Mouse (Mus musculus) neural tube, embryonic 14.5 days (tissue): ENCODE results near the gene Crybg1. TPM values are rescaled to one million over a fixed set of nuclear protein-coding genes. Genes with fewer than 3 reads are reported as not detected.

Experiments
- ATAC-seq: fragments of 200-750 bp; cut with Nextera tagmentation; 2 replicates; pipeline ENCODE4 v1.8.0; 2017; ENCODE audit warnings: low read depth, mild to moderate bottlenecking, moderate TSS enrichment, moderate library complexity
- H3K27ac ChIP-seq: fragments of 300-500 bp; sonication (generic); 2 replicates; pipeline ENCODE4 v1.5.1; 2014; ENCODE audit warnings: low read depth, mild to moderate bottlenecking, control low read depth, low read length, moderate library complexity, mixed read lengths
- H3K27me3 ChIP-seq: fragments of 300-500 bp; sonication (generic); 2 replicates; pipeline ENCODE4 v1.6.1; 2014; ENCODE audit warnings: low read length; ENCODE audit not compliant: control insufficient read depth, insufficient read depth
- H3K36me3 ChIP-seq: fragments of 300-500 bp; sonication (generic); 2 replicates; pipeline ENCODE4 v1.6.1; 2014; ENCODE audit warnings: low read length, mixed read lengths; ENCODE audit not compliant: control insufficient read depth, insufficient read depth
- H3K4me1 ChIP-seq: fragments of 300-500 bp; sonication (generic); 2 replicates; pipeline ENCODE4 v1.6.1; 2014; ENCODE audit warnings: low read length; ENCODE audit not compliant: control insufficient read depth, insufficient read depth
- H3K4me2 ChIP-seq: fragments of 300-500 bp; sonication (generic); 2 replicates; pipeline ENCODE4 v1.6.1; 2014; ENCODE audit warnings: mild to moderate bottlenecking, low read depth, low read length, control low read depth
- H3K4me3 ChIP-seq: fragments of 300-500 bp; sonication (generic); 2 replicates; pipeline ENCODE4 v1.5.1; 2014; ENCODE audit warnings: low read depth, low read length, control low read depth, mixed read lengths
- H3K9ac ChIP-seq: fragments of 300-500 bp; sonication (generic); replicated peaks from 2 replicates; pipeline ENCODE4 v1.6.1; 2014; ENCODE audit warnings: low read depth, mild to moderate bottlenecking, control low read depth, low read length, mixed read lengths
- H3K9me3 ChIP-seq: fragments of 300-500 bp; sonication (generic); 2 replicates; pipeline ENCODE4 v1.6.1; 2016; ENCODE audit warnings: low read length; ENCODE audit not compliant: control insufficient read depth
- WGBS: fragments of 180-500 bp; shearing (Covaris S2); extraction: QIAGEN DNeasy Blood & Tissue Kit; methylation state at CpG from one replicate; pipeline ENCODE4 v1.1.7; 2014; 5-methylcytosine and 5-hydroxymethylcytosine counted together
- polyA plus RNA-seq: library from polyadenylated mRNA; unstranded; fragments of >200 nt; fragmentation: Nextera tagmentation; extraction: Ambion mirVana; gene quantifications from 2 replicates; pipeline ENCODE4 v1.2.1, GENCODE M21; 2014

Gene Crybg1
- polyA plus RNA-seq = 0.09 and 0.27 TPM in 2 replicates

- no peak within 1 kb of the TSS; the same call in 1 of the 2 replicates for H3K9ac ChIP-seq
- H3K4me1 ChIP-seq = peaks cover 7% of the 10 kb centered on the region; the same call in 1 of the 2 replicates
- H3K4me2 ChIP-seq = peak within 1 kb of the TSS; percentile 50
- 4% methylated on average over 47 of the region's 53 CpGs for WGBS
- peaks cover 2% of the 10 kb centered on the region; the same call in 1 of the 2 replicates for H3K27me3 ChIP-seq
- no peaks in the 10 kb centered on the region for H3K36me3 ChIP-seq
- H3K9me3 ChIP-seq = no peaks in the 10 kb centered on the region
- peak within 1 kb of the TSS; percentile 21; the same call in 1 of the 2 replicates for H3K4me3 ChIP-seq
- H3K27ac ChIP-seq = no peak within 1 kb of the TSS
- ATAC-seq = peak; percentile 54; the same call in 1 of the 2 replicates
Observed at GRCm38 (mm10) chr10:44148337-44149317, at the start of gene Crybg1. Gene Crybg1, minus strand, starts transcription at chr10:44148853.

GRCm38 (mm10) chr10:44177365-44177764 is 28.7 kb upstream of the Crybg1 start:
- ATAC-seq = peak; percentile 66; the same call in 1 of the 2 replicates
- Histone ChIP-seq H3K9ac (no peak overlapping the region), H3K36me3 (no peaks in the 10 kb centered on the region), H3K27ac (no peak overlapping the region), H3K4me2 (no peak overlapping the region), H3K27me3 (no peaks in the 10 kb centered on the region), H3K9me3 (no peaks in the 10 kb centered on the region), H3K4me1 (no peaks in the 10 kb centered on the region), H3K4me3 (no peak overlapping the region)
- WGBS = 2% methylated on average over 1 of the region's 1 CpGs

- H3K4me3 ChIP-seq = no peak overlapping the region
- ATAC-seq = no peak
- H3K27me3 ChIP-seq = no peaks in the 10 kb centered on the region
- H3K4me1 ChIP-seq = no peaks in the 10 kb centered on the region
- no peak overlapping the region for H3K4me2 ChIP-seq
- H3K27ac ChIP-seq = no peak overlapping the region
- H3K9ac ChIP-seq = no peak overlapping the region
- H3K36me3 ChIP-seq = no peaks in the 10 kb centered on the region
- no peaks in the 10 kb centered on the region for H3K9me3 ChIP-seq
Observed at GRCm38 (mm10) chr10:44176548-44176947, 27.9 kb upstream of the Crybg1 start.

GRCm38 (mm10) chr10:44176120-44176519 is 27.5 kb upstream of the Crybg1 start:
- Histone ChIP-seq H3K9ac (no peak overlapping the region), H3K9me3 (no peaks in the 10 kb centered on the region), H3K27me3 (no peaks in the 10 kb centered on the region), H3K36me3 (no peaks in the 10 kb centered on the region), H3K4me3 (no peak overlapping the region), H3K4me1 (no peaks in the 10 kb centered on the region), H3K27ac (no peak overlapping the region), H3K4me2 (no peak overlapping the region)
- WGBS = 93% methylated on average over 5 of the region's 5 CpGs
- ATAC-seq = no peak

- H3K4me1 ChIP-seq = no peaks in the 10 kb centered on the region
- WGBS = 83% methylated on average over 12 of the region's 12 CpGs
- H3K27me3 ChIP-seq = no peaks in the 10 kb centered on the region
- H3K36me3 ChIP-seq = no peaks in the 10 kb centered on the region
- H3K9me3 ChIP-seq = no peaks in the 10 kb centered on the region
- H3K9ac ChIP-seq = no peak overlapping the region
- H3K4me3 ChIP-seq = no peak overlapping the region
- no peak for ATAC-seq
- H3K27ac ChIP-seq = no peak overlapping the region
- no peak overlapping the region for H3K4me2 ChIP-seq
Observed at GRCm38 (mm10) chr10:44170145-44170544, 21.5 kb upstream of the Crybg1 start.

GRCm38 (mm10) chr10:44167061-44167460 is 18.4 kb upstream of the Crybg1 start:
- no peak for ATAC-seq
- Histone ChIP-seq H3K9me3 (no peaks in the 10 kb centered on the region), H3K36me3 (no peaks in the 10 kb centered on the region), H3K9ac (no peak overlapping the region), H3K27me3 (no peaks in the 10 kb centered on the region), H3K27ac (no peak overlapping the region), H3K4me3 (no peak overlapping the region), H3K4me2 (no peak overlapping the region), H3K4me1 (no peaks in the 10 kb centered on the region)
- WGBS = 45% methylated on average over 5 of the region's 5 CpGs

GRCm38 (mm10) chr10:44164258-44164975 is 15.8 kb upstream of the Crybg1 start:
- 77% methylated on average over 8 of the region's 8 CpGs for WGBS
- H3K27me3 ChIP-seq = no peaks in the 10 kb centered on the region
- no peak for ATAC-seq

GRCm38 (mm10) chr10:44163028-44163427 is 14.4 kb upstream of the Crybg1 start:
- H3K36me3 ChIP-seq = no peaks in the 10 kb centered on the region
- 93% methylated on average over 4 of the region's 4 CpGs for WGBS

More at GRCm38 (mm10) chr10:44164258-44164975, 15.8 kb upstream of the Crybg1 start:
- Histone ChIP-seq H3K9me3 (no peaks in the 10 kb centered on the region), H3K4me3 (no peak overlapping the region), H3K4me1 (no peaks in the 10 kb centered on the region), H3K9ac (no peak overlapping the region), H3K4me2 (no peak overlapping the region), H3K27ac (no peak overlapping the region), H3K36me3 (no peaks in the 10 kb centered on the region)

GRCm38 (mm10) chr10:44160150-44160549 is 11.5 kb upstream of the Crybg1 start:
- WGBS = 54% methylated on average over 4 of the region's 4 CpGs
- no peak for ATAC-seq
- Histone ChIP-seq H3K27me3 (no peaks in the 10 kb centered on the region), H3K4me1 (no peaks in the 10 kb centered on the region), H3K9ac (no peak overlapping the region), H3K9me3 (no peaks in the 10 kb centered on the region), H3K4me3 (no peak overlapping the region), H3K4me2 (no peak overlapping the region), H3K27ac (no peak overlapping the region), H3K36me3 (no peaks in the 10 kb centered on the region)

More at GRCm38 (mm10) chr10:44163028-44163427, 14.4 kb upstream of the Crybg1 start:
- Histone ChIP-seq H3K27me3 (no peaks in the 10 kb centered on the region), H3K4me3 (no peak overlapping the region), H3K4me2 (no peak overlapping the region), H3K4me1 (no peaks in the 10 kb centered on the region), H3K9ac (no peak overlapping the region), H3K27ac (no peak overlapping the region), H3K9me3 (no peaks in the 10 kb centered on the region)
- ATAC-seq = no peak
